Mouse (Mus musculus): ENCODE results near the gene Atg101. TPM values are rescaled to one million over a fixed set of nuclear protein-coding genes. Genes with fewer than 3 reads are reported as not detected.

The Atg101 gene
- total and polyA plus RNA-seq, 2 experiments from 2014 or later = 52.3 to 75.3 TPM

GRCm38 (mm10) chr15:101294028-101294894, 10.2 kb downstream of the Atg101 start:
- Histone ChIP-seq H3K9ac (replicated peaks; ENCODE audit: low read length) (no peak overlapping the region), H3K36me3 (ENCODE audit: insufficient read depth, low read length) (peaks cover 21% of the 10 kb centered on the region), H3K4me3 (ENCODE audit: low read length) (no peak overlapping the region), H3K27ac (no peak overlapping the region), H3K4me2 (ENCODE audit: low read depth, low read length) (no peak overlapping the region), H3K9me3 (ENCODE audit: low read length) (no peaks in the 10 kb centered on the region), H3K4me1 (ENCODE audit: insufficient read depth, low read length) (no peaks in the 10 kb centered on the region), H3K27me3 (ENCODE audit: insufficient read depth, low read length) (no peaks in the 10 kb centered on the region)
- ATAC-seq (no peak), DNase-seq (ENCODE audit: low spot score) (no peak)
- WGBS = 60% methylated on average over 15 of the region's 16 CpGs
- TF ChIP-seq CTCF (IDR thresholded peaks at IDR 0.05; ENCODE audit: low read depth) = no peak

GRCm38 (mm10) chr15:101295106-101295505, 11.0 kb downstream of the Atg101 start:
- WGBS = 83% methylated on average over 7 of the region's 7 CpGs
- Histone ChIP-seq H3K4me1 (ENCODE audit: insufficient read depth, low read length) (no peaks in the 10 kb centered on the region), H3K27me3 (ENCODE audit: insufficient read depth, low read length) (no peaks in the 10 kb centered on the region), H3K9ac (replicated peaks; ENCODE audit: low read length) (no peak overlapping the region), H3K4me3 (ENCODE audit: low read length) (no peak overlapping the region), H3K27ac (no peak overlapping the region), H3K36me3 (ENCODE audit: insufficient read depth, low read length) (peaks cover 15% of the 10 kb centered on the region; the same call in 1 of the 2 replicates), H3K9me3 (ENCODE audit: low read length) (no peaks in the 10 kb centered on the region), H3K4me2 (ENCODE audit: low read depth, low read length) (no peak overlapping the region)
- no peak for TF ChIP-seq CTCF (IDR thresholded peaks at IDR 0.05; ENCODE audit: low read depth)
- no peak for ATAC-seq
- no peak for DNase-seq (ENCODE audit: low spot score)

- no peak for TF ChIP-seq CTCF (IDR thresholded peaks at IDR 0.05; ENCODE audit: low read depth)
- no peak overlapping the region for H3K9ac ChIP-seq (replicated peaks; ENCODE audit: low read length)
- ATAC-seq (no peak), DNase-seq (ENCODE audit: low spot score) (no peak)
- H3K36me3 ChIP-seq (ENCODE audit: insufficient read depth, low read length) = peaks cover 11% of the 10 kb centered on the region; the same call in 1 of the 2 replicates
- WGBS = 94% methylated on average over 10 of the region's 10 CpGs
- H3K27me3 ChIP-seq (ENCODE audit: insufficient read depth, low read length) = no peaks in the 10 kb centered on the region
- no peaks in the 10 kb centered on the region for H3K4me1 ChIP-seq (ENCODE audit: insufficient read depth, low read length)
- H3K27ac ChIP-seq = no peak overlapping the region
- H3K9me3 ChIP-seq (ENCODE audit: low read length) = no peaks in the 10 kb centered on the region
- no peak overlapping the region for H3K4me2 ChIP-seq (ENCODE audit: low read depth, low read length)
- no peak overlapping the region for H3K4me3 ChIP-seq (ENCODE audit: low read length)
Observed at GRCm38 (mm10) chr15:101295616-101296015, 11.5 kb downstream of the Atg101 start.

- 89% methylated on average over 11 of the region's 11 CpGs for WGBS
- ATAC-seq (no peak), DNase-seq (ENCODE audit: low spot score) (no peak)
- TF ChIP-seq CTCF (IDR thresholded peaks at IDR 0.05; ENCODE audit: low read depth) = no peak
- Histone ChIP-seq H3K27ac (no peak overlapping the region), H3K36me3 (ENCODE audit: insufficient read depth, low read length) (peaks cover 6% of the 10 kb centered on the region; the same call in 1 of the 2 replicates), H3K9ac (replicated peaks; ENCODE audit: low read length) (no peak overlapping the region), H3K4me2 (ENCODE audit: low read depth, low read length) (no peak overlapping the region), H3K9me3 (ENCODE audit: low read length) (no peaks in the 10 kb centered on the region), H3K4me3 (ENCODE audit: low read length) (no peak overlapping the region), H3K4me1 (ENCODE audit: insufficient read depth, low read length) (no peaks in the 10 kb centered on the region), H3K27me3 (ENCODE audit: insufficient read depth, low read length) (no peaks in the 10 kb centered on the region)
Observed at GRCm38 (mm10) chr15:101296091-101296490, 12.0 kb downstream of the Atg101 start.

GRCm38 (mm10) chr15:101297988-101298387, 13.9 kb downstream of the Atg101 start:
- no peak for TF ChIP-seq CTCF (IDR thresholded peaks at IDR 0.05; ENCODE audit: low read depth)
- Histone ChIP-seq H3K36me3 (ENCODE audit: insufficient read depth, low read length) (no peaks in the 10 kb centered on the region), H3K4me3 (ENCODE audit: low read length) (no peak overlapping the region), H3K27ac (no peak overlapping the region), H3K9me3 (ENCODE audit: low read length) (no peaks in the 10 kb centered on the region), H3K4me2 (ENCODE audit: low read depth, low read length) (no peak overlapping the region), H3K4me1 (ENCODE audit: insufficient read depth, low read length) (no peaks in the 10 kb centered on the region), H3K9ac (replicated peaks; ENCODE audit: low read length) (no peak overlapping the region), H3K27me3 (ENCODE audit: insufficient read depth, low read length) (no peaks in the 10 kb centered on the region)
- ATAC-seq (no peak), DNase-seq (ENCODE audit: low spot score) (no peak)
- WGBS = 27% methylated on average over 7 of the region's 7 CpGs

- ATAC-seq = no peak
- Histone ChIP-seq H3K9me3 (ENCODE audit: low read length) (no peaks in the 10 kb centered on the region), H3K27me3 (ENCODE audit: insufficient read depth, low read length) (no peaks in the 10 kb centered on the region), H3K27ac (no peak overlapping the region), H3K4me2 (ENCODE audit: low read depth, low read length) (no peak overlapping the region), H3K4me1 (ENCODE audit: insufficient read depth, low read length) (no peaks in the 10 kb centered on the region), H3K9ac (replicated peaks; ENCODE audit: low read length) (no peak overlapping the region), H3K36me3 (ENCODE audit: insufficient read depth, low read length) (no peaks in the 10 kb centered on the region), H3K4me3 (ENCODE audit: low read length) (no peak overlapping the region)
- WGBS = 19% methylated on average over 7 of the region's 7 CpGs
- DNase-seq (ENCODE audit: low spot score) = peak; percentile 26
- TF ChIP-seq CTCF (IDR thresholded peaks at IDR 0.05; ENCODE audit: low read depth) = no peak
Observed at GRCm38 (mm10) chr15:101298550-101298949, 14.5 kb downstream of the Atg101 start.

- no peak for ATAC-seq
- Histone ChIP-seq H3K4me3 (ENCODE audit: low read length) (no peak overlapping the region), H3K27me3 (ENCODE audit: insufficient read depth, low read length) (no peaks in the 10 kb centered on the region), H3K9me3 (ENCODE audit: low read length) (no peaks in the 10 kb centered on the region), H3K9ac (replicated peaks; ENCODE audit: low read length) (no peak overlapping the region), H3K4me2 (ENCODE audit: low read depth, low read length) (no peak overlapping the region), H3K4me1 (ENCODE audit: insufficient read depth, low read length) (no peaks in the 10 kb centered on the region), H3K27ac (no peak overlapping the region), H3K36me3 (ENCODE audit: insufficient read depth, low read length) (no peaks in the 10 kb centered on the region)
- no peak for DNase-seq (ENCODE audit: low spot score)
- no peak for TF ChIP-seq CTCF (IDR thresholded peaks at IDR 0.05; ENCODE audit: low read depth)
- WGBS = 80% methylated on average over 14 of the region's 14 CpGs
Observed at GRCm38 (mm10) chr15:101299480-101299960, 15.4 kb downstream of the Atg101 start.

Measured in hindbrain, postnatal 0 days (tissue).